ENCODE assay signal across 18 mouse cellular contexts in the genomic region with DNA sequence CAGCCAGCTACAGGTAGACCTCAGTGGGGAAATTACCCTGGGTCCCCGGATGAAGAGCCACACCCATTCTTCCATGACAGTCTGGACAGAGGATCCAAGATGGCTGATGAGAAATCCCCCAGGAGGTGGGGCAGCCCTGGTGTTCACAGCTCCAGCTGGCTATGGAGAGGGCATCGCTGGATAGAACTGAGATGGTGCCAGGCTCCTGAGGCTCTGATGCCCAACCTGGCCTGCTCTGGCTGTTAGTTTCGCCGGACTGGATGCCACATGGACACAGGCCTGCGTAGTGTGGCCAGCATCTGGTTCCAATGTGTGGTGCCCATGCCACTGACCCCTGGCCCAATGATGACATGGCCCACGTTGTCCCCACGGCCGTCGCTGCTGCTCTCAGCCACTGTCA. TPM values are rescaled to one million over a fixed set of nuclear protein-coding genes. Genes with fewer than 3 reads are reported as not detected.
DNase-seq lines count a peak whose midpoint lies in the region; ATAC-seq and TF ChIP-seq lines count a peak whose summit lies in the region.
"Had no signal": no experiment of that assay in that cellular context is flagged by ENCODE, and none has a peak within 500 bp of the region (broad histone marks: within the 10 kb centered on the region; RNA-seq: fewer than 3 reads in every experiment).

No protein-coding gene starts in this region.

- H3K4me3 ChIP-seq in gastrocnemius, adult 2 months, result no peak overlapping the region
- H3K4me3 ChIP-seq: forebrain, embryonic 12.5 days; heart, embryonic 10.5 days; hindbrain, embryonic 13.5 days; intestine, embryonic 15.5 days had no signal

- H3K27ac ChIP-seq in gastrocnemius, adult 2 months, result peak overlapping the region; percentile 51
- H3K27ac ChIP-seq: forebrain, embryonic 12.5 days; heart, embryonic 10.5 days; hindbrain, embryonic 13.5 days; intestine, embryonic 15.5 days had no signal

- peak; percentile 60 for DNase-seq in gastrocnemius, adult 2 months
- DNase-seq in gastrocnemius, postnatal 14 days, result no peak
- DNase-seq in left cerebral cortex, postnatal 4 days, result peak; percentile 32
- no peak for DNase-seq in left cerebral cortex, postnatal 36 days (ENCODE audit: low spot score in 2 of 2)
- no peak for DNase-seq in neural tube, embryonic 10.5 days (ENCODE audit: extremely low spot score, low spot score)
- DNase-seq: adrenal gland, adult 2 months; adrenal gland, postnatal 25 days; cerebellum, adult 8-10 months; heart, adult 18-20 months; heart, postnatal 10 days; heart, postnatal 4 days had no signal

- intact Hi-C loops in gastrocnemius, adult 2 months (cut with DNase I), result loop anchor here (10.0 kb wide), 1 partner anchor 193 kb away; no protein-coding TSS in a partner anchor
- intact Hi-C loops in gastrocnemius, postnatal 14 days (cut with DNase I; ENCODE audit: low total_unique reads), result no loop called here
- intact Hi-C loops in left cerebral cortex, postnatal 4 days (cut with DNase I), result loop anchor here (10.0 kb wide), 2 partner anchors 113 to 193 kb away; no protein-coding TSS in a partner anchor
- intact Hi-C loops in left cerebral cortex, postnatal 36 days (cut with DNase I), result loop anchor here (10.0 kb wide), 1 partner anchor 193 kb away; no protein-coding TSS in a partner anchor

- ATAC-seq in erythroid progenitor cell, adult 5-6 weeks (replicated peaks; ENCODE audit: low FRiP score, poor library complexity, severe bottlenecking), result 0 out of 2 replicates have a peak, but pooled peaks have one; percentile 22
- ATAC-seq: forebrain, embryonic 16.5 days; intestine, embryonic 15.5 days had no signal

- no peak for TF ChIP-seq CTCF in gastrocnemius, adult 2 months (IDR thresholded peaks at IDR 0.05)

RNA-seq across cellular contexts. Expression of a gene that starts 8.2 kb away (rescaled TPM):
- total RNA-seq in gastrocnemius, adult 2 months (2021), result under 1 TPM; 0.28 to 0.73 TPM
- total RNA-seq in gastrocnemius, postnatal 14 days (2021), result 1 to 10 TPM; 1.0 to 2.0 TPM
- total RNA-seq in left cerebral cortex, postnatal 4 days (2021), result 1 to 10 TPM; 1.1 to 2.0 TPM
- under 1 TPM; 0.32 to 0.86 TPM for total RNA-seq in left cerebral cortex, postnatal 36 days (2021)
- not detected in 2 replicates for total RNA-seq in erythroid progenitor cell, adult 5-6 weeks (2015; ENCODE audit: low replicate concordance)
- not detected in 2 replicates for total RNA-seq in erythroid progenitor cell, adult 5-6 weeks (2017; ENCODE audit: low replicate concordance)

RNA-seq across cellular contexts. Expression of a gene that starts 29.8 kb away (rescaled TPM):
- 1 to 10 TPM; 6.8 to 7.6 TPM for total RNA-seq in gastrocnemius, adult 2 months (2021)
- 1 to 10 TPM; 2.1 to 5.4 TPM for total RNA-seq in gastrocnemius, postnatal 14 days (2021)
- total RNA-seq in left cerebral cortex, postnatal 4 days (2021), result 1 to 10 TPM; 4.4 to 5.3 TPM
- total RNA-seq in left cerebral cortex, postnatal 36 days (2021), result 10 to 100 TPM; 35.2 to 38.8 TPM
- total RNA-seq in erythroid progenitor cell, adult 5-6 weeks (2015; ENCODE audit: low replicate concordance), result not detected in 2 replicates
- total RNA-seq in erythroid progenitor cell, adult 5-6 weeks (2017; ENCODE audit: low replicate concordance), result not detected in 2 replicates

RNA-seq across cellular contexts. Expression of a gene that starts 49.4 kb away (rescaled TPM):
- total RNA-seq in gastrocnemius, adult 2 months (2021), result 10 to 100 TPM; 39.1 to 39.7 TPM
- total RNA-seq in gastrocnemius, postnatal 14 days (2021), result 10 to 100 TPM; 27.7 to 29.0 TPM
- total RNA-seq in left cerebral cortex, postnatal 4 days (2021), result 10 to 100 TPM; 71.2 to 80.9 TPM
- total RNA-seq in left cerebral cortex, postnatal 36 days (2021), result 10 to 100 TPM; 66.6 to 82.6 TPM
- total RNA-seq in erythroid progenitor cell, adult 5-6 weeks (2015; ENCODE audit: low replicate concordance), result 40.7 and 74.2 TPM in 2 replicates
- total RNA-seq in erythroid progenitor cell, adult 5-6 weeks (2017; ENCODE audit: low replicate concordance), result 79.4 and 114 TPM in 2 replicates

RNA-seq across cellular contexts. Expression of a gene that starts 50.9 kb away (rescaled TPM):
- not detected for total RNA-seq in gastrocnemius, adult 2 months (2021)
- total RNA-seq in gastrocnemius, postnatal 14 days (2021), result not detected
- not detected for total RNA-seq in left cerebral cortex, postnatal 4 days (2021)
- total RNA-seq in left cerebral cortex, postnatal 36 days (2021), result not detected
- not detected in 2 replicates for total RNA-seq in erythroid progenitor cell, adult 5-6 weeks (2015; ENCODE audit: low replicate concordance)
- not detected in 2 replicates for total RNA-seq in erythroid progenitor cell, adult 5-6 weeks (2017; ENCODE audit: low replicate concordance)
- total RNA-seq: ES-E14; heart, postnatal 4 days had no signal

Comparison
In these comparisons a context has a peak if more than half of its experiments do, and no peak if none do; other contexts are left out.
1. DNase-seq: peak in gastrocnemius, adult 2 months (single experiment) and left cerebral cortex, postnatal 4 days (single experiment); none in gastrocnemius, postnatal 14 days (single experiment), left cerebral cortex, postnatal 36 days (0 of 2) and neural tube, embryonic 10.5 days (single experiment).
2. RNA of a gene that starts 29.8 kb away (total RNA-seq): 35.2 to 38.8 TPM in left cerebral cortex, postnatal 36 days; 6.8 to 7.6 TPM in gastrocnemius, adult 2 months, 2.1 to 5.4 TPM in gastrocnemius, postnatal 14 days, 4.4 to 5.3 TPM in left cerebral cortex, postnatal 4 days and not detected in erythroid progenitor cell, adult 5-6 weeks; every median in the first group is over 4 times any median in the second.